Mouse (Mus musculus) embryonic facial prominence, embryonic 11.5 days (tissue): ENCODE measurements at regions not wholly inside any gene's neighbourhood (a gene's known extent, or its start where the extent isn't known, plus 50 kb on each side); places are given as distances from the start of the nearest gene placed in this dataset.

ENCODE experiments used
- ATAC-seq: fragments of 200-750 bp; cut with Nextera tagmentation; replicated peaks from 2 replicates; pipeline ENCODE4 v1.8.0; 2017; ENCODE audit warnings: low read depth; ENCODE audit not compliant: insufficient number of reproducible peaks, low FRiP score, low TSS enrichment
- DNase-seq: peaks from one replicate; pipeline ENCODE4 v3.0.0-alpha.2; 2015; ENCODE audit warnings: low spot score
- H3K27ac ChIP-seq: fragments of 300-500 bp; sonication (generic); replicated peaks from 2 replicates; pipeline ENCODE4 v1.5.1; 2014; ENCODE audit warnings: mild to moderate bottlenecking, low read depth, low read length, control low read depth
- H3K27me3 ChIP-seq: fragments of 300-500 bp; sonication (generic); 2 replicates; pipeline ENCODE4 v1.6.1; 2014; ENCODE audit warnings: mild to moderate bottlenecking, low read length, moderate library complexity, mixed read lengths; ENCODE audit not compliant: control insufficient read depth, insufficient read depth
- H3K36me3 ChIP-seq: fragments of 300-500 bp; sonication (generic); replicated peaks from 2 replicates; pipeline ENCODE4 v1.6.1; 2014; ENCODE audit warnings: low read depth, mild to moderate bottlenecking, low read length, moderate library complexity, mixed read lengths; ENCODE audit not compliant: control insufficient read depth, insufficient read depth
- H3K4me1 ChIP-seq: fragments of 300-500 bp; sonication (generic); 2 replicates; pipeline ENCODE4 v1.6.1; 2014; ENCODE audit warnings: low read length, mixed read lengths; ENCODE audit not compliant: control insufficient read depth, insufficient read depth
- H3K4me2 ChIP-seq: fragments of 300-500 bp; sonication (generic); 2 replicates; pipeline ENCODE4 v1.6.1; 2014; ENCODE audit warnings: low read depth, mild to moderate bottlenecking, control low read depth, low read length, moderate library complexity
- H3K4me3 ChIP-seq: fragments of 300-500 bp; sonication (generic); 2 replicates; pipeline ENCODE4 v1.5.1; 2014; ENCODE audit warnings: low read depth, low read length, control low read depth
- H3K9ac ChIP-seq: fragments of 300-500 bp; sonication (generic); replicated peaks from 2 replicates; pipeline ENCODE4 v1.6.1; 2014; ENCODE audit warnings: mild to moderate bottlenecking, control low read depth, low read length
- H3K9me3 ChIP-seq: fragments of 300-500 bp; sonication (generic); replicated peaks from 2 replicates; pipeline ENCODE4 v1.6.1; 2016; ENCODE audit warnings: mild to moderate bottlenecking, low read length, inconsistent platforms, mixed read lengths; ENCODE audit not compliant: control insufficient read depth
- WGBS: fragments of 180-500 bp; shearing (Covaris S2); extraction: QIAGEN DNeasy Blood & Tissue Kit; methylation state at CpG from one replicate; pipeline ENCODE4 v1.1.7; 2014; 5-methylcytosine and 5-hydroxymethylcytosine counted together

- DNase-seq = no peak
- no peak for ATAC-seq
- 61% methylated on average over 4 of the region's 4 CpGs for WGBS
- Histone ChIP-seq H3K27me3 (no peaks in the 10 kb centered on the region), H3K9ac (no peak overlapping the region), H3K36me3 (no peaks in the 10 kb centered on the region), H3K4me1 (no peaks in the 10 kb centered on the region), H3K27ac (no peak overlapping the region), H3K4me3 (no peak overlapping the region), H3K4me2 (no peak overlapping the region), H3K9me3 (no peaks in the 10 kb centered on the region)
Measured at GRCm38 (mm10) chr4:152987726-152988125, 494.9 kb downstream of the Ajap1 start.

- no peaks in the 10 kb centered on the region for H3K4me1 ChIP-seq
- DNase-seq (no peak), ATAC-seq (no peak; the same call in 1 of the 2 replicates)
- no peaks in the 10 kb centered on the region for H3K9me3 ChIP-seq
- H3K9ac ChIP-seq = no peak overlapping the region
- no peak overlapping the region for H3K4me2 ChIP-seq
- H3K36me3 ChIP-seq = no peaks in the 10 kb centered on the region
- no peak overlapping the region for H3K27ac ChIP-seq
- WGBS = 82% methylated on average over 8 of the region's 8 CpGs
- no peak overlapping the region for H3K4me3 ChIP-seq
- no peaks in the 10 kb centered on the region for H3K27me3 ChIP-seq
Measured at GRCm38 (mm10) chr4:152975012-152975675, 497.5 kb upstream of the Kcnab2 start.

GRCm38 (mm10) chr4:152963001-152963400, 485.3 kb upstream of the Kcnab2 start:
- Histone ChIP-seq H3K4me3 (no peak overlapping the region), H3K27ac (no peak overlapping the region), H3K4me2 (no peak overlapping the region), H3K9me3 (no peaks in the 10 kb centered on the region), H3K9ac (no peak overlapping the region), H3K27me3 (no peaks in the 10 kb centered on the region), H3K36me3 (no peaks in the 10 kb centered on the region), H3K4me1 (no peaks in the 10 kb centered on the region)
- ATAC-seq = no peak
- DNase-seq = no peak
- WGBS = 81% methylated on average over 6 of the region's 6 CpGs

GRCm38 (mm10) chr4:152962165-152962564, 484.5 kb upstream of the Kcnab2 start:
- no peak overlapping the region for H3K27ac ChIP-seq
- DNase-seq (no peak), ATAC-seq (no peak)
- no peaks in the 10 kb centered on the region for H3K9me3 ChIP-seq
- H3K36me3 ChIP-seq = no peaks in the 10 kb centered on the region
- H3K4me3 ChIP-seq = no peak overlapping the region
- no peaks in the 10 kb centered on the region for H3K27me3 ChIP-seq
- H3K4me2 ChIP-seq = no peak overlapping the region
- H3K4me1 ChIP-seq = no peaks in the 10 kb centered on the region
- no peak overlapping the region for H3K9ac ChIP-seq

- Histone ChIP-seq H3K9me3 (no peaks in the 10 kb centered on the region), H3K36me3 (no peaks in the 10 kb centered on the region), H3K4me2 (no peak overlapping the region), H3K9ac (no peak overlapping the region), H3K4me1 (no peaks in the 10 kb centered on the region), H3K27ac (no peak overlapping the region), H3K27me3 (no peaks in the 10 kb centered on the region), H3K4me3 (no peak overlapping the region)
- DNase-seq = no peak
- no peak for ATAC-seq
- 94% methylated on average over 4 of the region's 4 CpGs for WGBS
Measured at GRCm38 (mm10) chr4:152961677-152962076, 484.0 kb upstream of the Kcnab2 start.

- H3K4me2 ChIP-seq = no peak overlapping the region
- H3K36me3 ChIP-seq = no peaks in the 10 kb centered on the region
- H3K27ac ChIP-seq = no peak overlapping the region
- no peak for ATAC-seq
- DNase-seq = no peak
- no peaks in the 10 kb centered on the region for H3K27me3 ChIP-seq
- WGBS = 69% methylated on average over 12 of the region's 12 CpGs
- no peak overlapping the region for H3K9ac ChIP-seq
- H3K9me3 ChIP-seq = no peaks in the 10 kb centered on the region
- H3K4me1 ChIP-seq = no peaks in the 10 kb centered on the region
- no peak overlapping the region for H3K4me3 ChIP-seq
Measured at GRCm38 (mm10) chr4:152959627-152960230, 482.1 kb upstream of the Kcnab2 start.

- 72% methylated on average over 15 of the region's 15 CpGs for WGBS
- Histone ChIP-seq H3K4me2 (no peak overlapping the region), H3K27ac (no peak overlapping the region), H3K4me3 (no peak overlapping the region), H3K36me3 (no peaks in the 10 kb centered on the region), H3K27me3 (no peaks in the 10 kb centered on the region), H3K9me3 (no peaks in the 10 kb centered on the region), H3K4me1 (no peaks in the 10 kb centered on the region), H3K9ac (no peak overlapping the region)
- DNase-seq (no peak), ATAC-seq (peak; percentile 64; the same call in 1 of the 2 replicates)
Measured at GRCm38 (mm10) chr4:152953237-152953974, 475.7 kb upstream of the Kcnab2 start.

GRCm38 (mm10) chr4:152948956-152949355, 471.3 kb upstream of the Kcnab2 start:
- Histone ChIP-seq H3K9ac (no peak overlapping the region), H3K4me3 (no peak overlapping the region), H3K9me3 (no peaks in the 10 kb centered on the region), H3K27ac (no peak overlapping the region), H3K4me1 (no peaks in the 10 kb centered on the region), H3K27me3 (no peaks in the 10 kb centered on the region), H3K36me3 (no peaks in the 10 kb centered on the region), H3K4me2 (no peak overlapping the region)
- no peak for ATAC-seq
- 75% methylated on average over 7 of the region's 7 CpGs for WGBS
- DNase-seq = no peak
